Mouse (Mus musculus) forebrain, postnatal 0 days (tissue): ENCODE data around the gene Slc23a2. TPM values are rescaled to one million over a fixed set of nuclear protein-coding genes. Genes with fewer than 3 reads are reported as not detected.

ENCODE experiments used
- ATAC-seq: fragments of 200-750 bp; cut with Nextera tagmentation; 2 replicates; pipeline ENCODE4 v1.8.0; 2017; ENCODE audit warnings: mild to moderate bottlenecking, moderate library complexity
- DNase-seq: peaks from one replicate; pipeline ENCODE4 v3.0.0-alpha.2; 2015
- H3K27ac ChIP-seq: fragments of 300-500 bp; sonication (generic); 2 replicates; pipeline ENCODE4 v1.5.1; 2014; ENCODE audit warnings: low read depth, mild to moderate bottlenecking, antibody characterized with exemption, low read length, moderate library complexity, mixed read lengths
- H3K27me3 ChIP-seq: fragments of 300-500 bp; sonication (generic); 2 replicates; pipeline ENCODE4 v1.6.1; 2014; ENCODE audit warnings: mild to moderate bottlenecking, low read length, mixed read lengths; ENCODE audit not compliant: insufficient read depth
- H3K36me3 ChIP-seq: fragments of 300-500 bp; sonication (generic); 2 replicates; pipeline ENCODE4 v1.6.1; 2014; ENCODE audit warnings: mild to moderate bottlenecking, moderate library complexity; ENCODE audit not compliant: insufficient read depth
- H3K4me1 ChIP-seq: fragments of 300-500 bp; sonication (generic); 2 replicates; pipeline ENCODE4 v1.6.1; 2014; ENCODE audit warnings: antibody characterized with exemption; ENCODE audit not compliant: insufficient read depth
- H3K4me2 ChIP-seq: fragments of 300-500 bp; sonication (generic); 2 replicates; pipeline ENCODE4 v1.6.1; 2014; ENCODE audit warnings: low read depth, mild to moderate bottlenecking, moderate library complexity
- H3K4me3 ChIP-seq: fragments of 300-500 bp; sonication (generic); 2 replicates; pipeline ENCODE4 v1.5.1; 2014; ENCODE audit warnings: low read depth, low read length, mixed read lengths
- H3K9ac ChIP-seq: fragments of 300-500 bp; sonication (generic); 2 replicates; pipeline ENCODE4 v1.6.1; 2014; ENCODE audit warnings: mild to moderate bottlenecking
- H3K9me3 ChIP-seq: fragments of 300-500 bp; sonication (generic); 2 replicates; pipeline ENCODE4 v1.6.1; 2016; ENCODE audit warnings: low read length
- CTCF ChIP-seq: sonication (generic); IDR thresholded peaks from 2 replicates; pipeline ENCODE4 v1.5.1; 2016; ENCODE audit warnings: antibody characterized with exemption, control low read depth, low read depth
- WGBS: fragments of 180-500 bp; shearing (Covaris S2); extraction: QIAGEN DNeasy Blood & Tissue Kit; methylation state at CpG from one replicate; pipeline ENCODE4 v1.1.7; 2014; 5-methylcytosine and 5-hydroxymethylcytosine counted together
- polyA plus RNA-seq: library from polyadenylated mRNA; unstranded; fragments of >200 nt; fragmentation: Nextera tagmentation; extraction: Ambion mirVana; gene quantifications from 2 replicates; pipeline ENCODE4 v1.2.1, GENCODE M21; 2015
- total RNA-seq: library from RNA; depleted of rRNA; stranded (reverse); fragments of >200 nt; gene quantifications from 2 replicates; pipeline ENCODE4 v1.2.3, GENCODE M21; 2014

Slc23a2 gene
- total and polyA plus RNA-seq, 2 experiments from 2014 or later = 36.2 to 57.2 TPM

GRCm38 (mm10) chr2:132103265-132103664 is 41.6 kb downstream of the Slc23a2 start:
- Histone ChIP-seq H3K27ac (no peak overlapping the region), H3K9ac (no peak overlapping the region), H3K4me1 (no peaks in the 10 kb centered on the region), H3K4me2 (no peak overlapping the region), H3K9me3 (no peaks in the 10 kb centered on the region), H3K36me3 (peaks cover 20% of the 10 kb centered on the region), H3K27me3 (no peaks in the 10 kb centered on the region), H3K4me3 (no peak overlapping the region)
- ATAC-seq (no peak), DNase-seq (no peak)
- no peak for TF ChIP-seq CTCF
- WGBS = 15% methylated on average over 8 of the region's 8 CpGs

- no peak for TF ChIP-seq CTCF
- Histone ChIP-seq H3K9ac (no peak overlapping the region), H3K27ac (no peak overlapping the region), H3K27me3 (no peaks in the 10 kb centered on the region), H3K36me3 (peaks cover 24% of the 10 kb centered on the region), H3K9me3 (no peaks in the 10 kb centered on the region), H3K4me1 (no peaks in the 10 kb centered on the region), H3K4me3 (no peak overlapping the region), H3K4me2 (no peak overlapping the region)
- DNase-seq = no peak
- WGBS = 72% methylated on average over 10 of the region's 10 CpGs
- no peak for ATAC-seq
These were observed 42.3 kb downstream of the Slc23a2 start for GRCm38 (mm10) chr2:132102505-132103130.

- H3K4me2 ChIP-seq = no peak overlapping the region
- no peak overlapping the region for H3K4me3 ChIP-seq
- peaks cover 29% of the 10 kb centered on the region for H3K36me3 ChIP-seq
- H3K4me1 ChIP-seq = no peaks in the 10 kb centered on the region
- WGBS = 76% methylated on average over 9 of the region's 9 CpGs
- no peak overlapping the region for H3K27ac ChIP-seq
- H3K9ac ChIP-seq = no peak overlapping the region
- ATAC-seq = no peak
- no peaks in the 10 kb centered on the region for H3K27me3 ChIP-seq
- DNase-seq = no peak
- no peaks in the 10 kb centered on the region for H3K9me3 ChIP-seq
- TF ChIP-seq CTCF = no peak
These were observed 45.8 kb downstream of the Slc23a2 start for GRCm38 (mm10) chr2:132098942-132099672.

GRCm38 (mm10) chr2:132098365-132098764 is 46.5 kb downstream of the Slc23a2 start:
- Histone ChIP-seq H3K4me3 (no peak overlapping the region), H3K9ac (no peak overlapping the region), H3K4me2 (no peak overlapping the region), H3K4me1 (no peaks in the 10 kb centered on the region), H3K27ac (no peak overlapping the region), H3K27me3 (no peaks in the 10 kb centered on the region), H3K36me3 (peaks cover 34% of the 10 kb centered on the region), H3K9me3 (no peaks in the 10 kb centered on the region)
- 90% methylated on average over 4 of the region's 4 CpGs for WGBS
- DNase-seq (no peak), ATAC-seq (no peak)
- TF ChIP-seq CTCF = no peak

- TF ChIP-seq CTCF = no peak
- DNase-seq (no peak), ATAC-seq (no peak)
- Histone ChIP-seq H3K27me3 (no peaks in the 10 kb centered on the region), H3K27ac (no peak overlapping the region), H3K4me1 (no peaks in the 10 kb centered on the region), H3K9me3 (no peaks in the 10 kb centered on the region), H3K36me3 (peaks cover 41% of the 10 kb centered on the region), H3K4me2 (no peak overlapping the region), H3K4me3 (no peak overlapping the region), H3K9ac (no peak overlapping the region)
- WGBS = 58% methylated on average over 4 of the region's 4 CpGs
These were observed 48.3 kb downstream of the Slc23a2 start for GRCm38 (mm10) chr2:132096582-132096981.

- no peaks in the 10 kb centered on the region for H3K27me3 ChIP-seq
- no peaks in the 10 kb centered on the region for H3K4me1 ChIP-seq
- WGBS = 79% methylated on average over 6 of the region's 6 CpGs
- no peak for DNase-seq
- no peaks in the 10 kb centered on the region for H3K9me3 ChIP-seq
- peaks cover 45% of the 10 kb centered on the region for H3K36me3 ChIP-seq
- no peak overlapping the region for H3K4me2 ChIP-seq
- TF ChIP-seq CTCF = no peak
- H3K4me3 ChIP-seq = no peak overlapping the region
- H3K27ac ChIP-seq = no peak overlapping the region
- no peak; the same call in 1 of the 2 replicates for ATAC-seq
- no peak overlapping the region for H3K9ac ChIP-seq
These were observed 49.1 kb downstream of the Slc23a2 start for GRCm38 (mm10) chr2:132095821-132096220.

- no peaks in the 10 kb centered on the region for H3K4me1 ChIP-seq
- H3K27ac ChIP-seq = no peak overlapping the region
- no peak for ATAC-seq
- H3K9me3 ChIP-seq = no peaks in the 10 kb centered on the region
- H3K4me2 ChIP-seq = no peak overlapping the region
- no peak overlapping the region for H3K4me3 ChIP-seq
- H3K27me3 ChIP-seq = no peaks in the 10 kb centered on the region
- 88% methylated on average over 11 of the region's 11 CpGs for WGBS
- no peak overlapping the region for H3K9ac ChIP-seq
- peaks cover 40% of the 10 kb centered on the region for H3K36me3 ChIP-seq
- no peak for TF ChIP-seq CTCF
- DNase-seq = no peak
These were observed 50.3 kb downstream of the Slc23a2 start for GRCm38 (mm10) chr2:132094441-132095230.
